Mouse (Mus musculus) liver, postnatal 0 days (tissue): ENCODE measurements at regions not wholly inside any gene's neighbourhood (a gene's known extent, or its start where the extent isn't known, plus 50 kb on each side); places are given as distances from the start of the nearest gene placed in this dataset.

Source experiments
- CTCF ChIP-seq: sonication (generic); IDR thresholded peaks from 2 replicates; pipeline ENCODE4 v1.5.1; 2016; ENCODE audit warnings: antibody characterized with exemption, low read depth
- EP300 ChIP-seq: IDR thresholded peaks from 2 replicates; pipeline ENCODE4 v1.6.1; 2016; ENCODE audit warnings: antibody characterized with exemption, low read depth, mild to moderate bottlenecking

DNA sequence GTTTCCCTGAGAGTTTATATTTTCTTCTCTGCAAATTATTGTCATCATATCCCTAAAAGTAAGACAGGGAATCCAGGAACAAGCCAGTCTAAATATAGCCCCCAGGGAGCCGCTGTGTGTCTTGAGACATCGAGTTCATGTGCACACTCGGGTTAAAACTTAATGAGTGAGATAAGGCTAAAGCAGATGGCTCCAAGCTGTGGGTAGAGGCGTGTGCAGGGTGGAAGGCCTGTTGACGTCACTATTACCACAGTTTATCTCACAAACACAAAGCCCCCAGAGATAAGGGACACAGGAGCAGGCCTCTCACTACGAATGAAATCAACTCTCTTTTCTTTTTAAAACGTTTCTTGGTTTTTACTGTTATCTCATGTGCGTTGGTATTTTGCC lies 218.6 kb upstream of the Hes1 start:
- peak; percentile 92 for TF ChIP-seq EP300
- TF ChIP-seq CTCF: no peak
